Mouse (Mus musculus) MEL (cell line): ENCODE results near the gene Exoc4. TPM values are rescaled to one million over a fixed set of nuclear protein-coding genes. Genes with fewer than 3 reads are reported as not detected.

Experiments used
- DNase-seq: peaks from one replicate; pipeline ENCODE4 v3.0.0; 2011; ENCODE audit warnings: low read depth, low spot score
- H3K27ac ChIP-seq: 2 replicates; pipeline ENCODE4 v1.5.1; 2012; ENCODE audit warnings: low read depth, mild to moderate bottlenecking, control low read depth, low read length, moderate library complexity; ENCODE audit not compliant: control insufficient read depth
- H3K27me3 ChIP-seq, 2 experiments: fragments of 150-350 bp in 1 of 2; sonication (generic) in 1 of 2; 2 replicates each; pipeline ENCODE4 v1.6.1; 2012; ENCODE audit warnings: low read length in 2 of 2, mild to moderate bottlenecking in 2 of 2, improper control_type of control experiment in 1 of 2, moderate library complexity in 1 of 2; ENCODE audit not compliant: insufficient read depth in 2 of 2, control insufficient read depth in 1 of 2
- H3K36me3 ChIP-seq, 2 experiments: 2 replicates each; pipeline ENCODE4 v1.6.1; 2012 to 2014; ENCODE audit warnings: low read length in 2 of 2, improper control_type of control experiment in 1 of 2, inconsistent platforms in 1 of 2, mild to moderate bottlenecking in 1 of 2; ENCODE audit not compliant: insufficient read depth in 2 of 2, control insufficient read depth in 1 of 2
- H3K4me1 ChIP-seq, 2 experiments: fragments of 150-350 bp in 1 of 2; sonication (generic) in 1 of 2; 2 replicates each; pipeline ENCODE4 v1.6.1; 2012; ENCODE audit warnings: low read length in 2 of 2, improper control_type of control experiment in 1 of 2, mild to moderate bottlenecking in 1 of 2; ENCODE audit not compliant: insufficient read depth in 2 of 2, control insufficient read depth in 1 of 2
- H3K4me3 ChIP-seq, 2 experiments: fragments of 150-350 bp in 1 of 2; sonication (generic) in 1 of 2; 2 replicates each; pipeline ENCODE4 v1.5.1; 2012; ENCODE audit warnings: low read depth in 2 of 2, low read length in 2 of 2, mild to moderate bottlenecking in 2 of 2, moderate library complexity in 2 of 2, control low read depth in 1 of 2, improper control_type of control experiment in 1 of 2; ENCODE audit not compliant: control insufficient read depth in 1 of 2, insufficient read depth in 1 of 2
- H3K79me2 ChIP-seq: 2 replicates; pipeline ENCODE4 v1.6.1; 2012; ENCODE audit warnings: mild to moderate bottlenecking, low read length, moderate library complexity; ENCODE audit not compliant: control insufficient read depth, poor library complexity, insufficient read depth
- H3K9ac ChIP-seq: 2 replicates; pipeline ENCODE4 v1.6.1; 2012; ENCODE audit warnings: low read depth, mild to moderate bottlenecking, control low read depth, low read length, moderate library complexity; ENCODE audit not compliant: control insufficient read depth, poor library complexity, severe bottlenecking
- H3K9me3 ChIP-seq: fragments of 150-350 bp; sonication (generic); replicated peaks from 2 replicates; pipeline ENCODE4 v1.6.1; 2012; ENCODE audit warnings: mild to moderate bottlenecking, low read length, improper control_type of control experiment, moderate library complexity; ENCODE audit not compliant: insufficient read depth
- BHLHE40 ChIP-seq: IDR thresholded peaks from 2 replicates; pipeline ENCODE4 v1.6.1; 2012; ENCODE audit warnings: low read depth, mild to moderate bottlenecking, inconsistent platforms, low read length, improper control_type of control experiment, borderline replicate concordance
- CHD2 ChIP-seq: IDR thresholded peaks from 2 replicates; pipeline ENCODE4 v1.6.1; 2011; ENCODE audit warnings: low read length, improper control_type of control experiment
- E2F4 ChIP-seq: IDR thresholded peaks from 2 replicates; pipeline ENCODE4 v1.6.1; 2011; ENCODE audit warnings: low read depth, low read length, improper control_type of control experiment, borderline replicate concordance
- ELF1 ChIP-seq: IDR thresholded peaks from 2 replicates; pipeline ENCODE4 v1.6.1; 2014; ENCODE audit warnings: low read depth, mild to moderate bottlenecking, inconsistent platforms, low read length, improper control_type of control experiment, moderate library complexity
- EP300 ChIP-seq, 2 experiments: IDR thresholded peaks; 2 replicates each; pipeline ENCODE4 v1.6.1; 2011; ENCODE audit warnings: improper control_type of control experiment in 2 of 2, low read length in 2 of 2, low read depth in 1 of 2, mild to moderate bottlenecking in 1 of 2
- ETS1 ChIP-seq: IDR thresholded peaks from 2 replicates; pipeline ENCODE4 v1.6.1; 2012; ENCODE audit warnings: low read depth, mild to moderate bottlenecking, inconsistent platforms, low read length, improper control_type of control experiment, moderate library complexity
- GABPA ChIP-seq: IDR thresholded peaks from 2 replicates; pipeline ENCODE4 v1.6.1; 2012; ENCODE audit warnings: low read depth, mild to moderate bottlenecking, inconsistent platforms, low read length, improper control_type of control experiment, moderate library complexity
- GATA1 ChIP-seq: IDR thresholded peaks from 2 replicates; pipeline ENCODE4 v1.6.1; 2011; ENCODE audit warnings: low read depth, low read length, improper control_type of control experiment
- HCFC1 ChIP-seq: IDR thresholded peaks from 2 replicates; pipeline ENCODE4 v1.6.1; 2012; ENCODE audit warnings: low read depth, mild to moderate bottlenecking, inconsistent platforms, low read length, improper control_type of control experiment, moderate library complexity
- JUND ChIP-seq: IDR thresholded peaks from 2 replicates; pipeline ENCODE4 v1.6.1; 2011; ENCODE audit warnings: low read depth, mild to moderate bottlenecking, improper control_type of control experiment, low read length
- MAFK ChIP-seq: IDR thresholded peaks from 2 replicates; pipeline ENCODE4 v1.6.1; 2011; ENCODE audit warnings: low read depth, mild to moderate bottlenecking, low read length, improper control_type of control experiment, borderline replicate concordance
- MXI1 ChIP-seq: IDR thresholded peaks from 2 replicates; pipeline ENCODE4 v1.6.1; 2011; ENCODE audit warnings: mild to moderate bottlenecking, low read depth, low read length, improper control_type of control experiment
- MYB ChIP-seq: IDR thresholded peaks from 2 replicates; pipeline ENCODE4 v1.6.1; 2011; ENCODE audit warnings: mild to moderate bottlenecking, low read depth, low read length, improper control_type of control experiment
- MYC ChIP-seq: IDR thresholded peaks from 2 replicates; pipeline ENCODE4 v1.6.1; 2011; ENCODE audit warnings: low read depth, mild to moderate bottlenecking, low read length, improper control_type of control experiment, moderate library complexity
- NELFE ChIP-seq: IDR thresholded peaks from 2 replicates; pipeline ENCODE4 v1.6.1; 2011; ENCODE audit warnings: low read depth, low read length, improper control_type of control experiment
- POLR2AphosphoS5 ChIP-seq: IDR thresholded peaks from 2 replicates; pipeline ENCODE4 v1.6.1; 2012; ENCODE audit warnings: low read depth, borderline replicate concordance, mild to moderate bottlenecking, inconsistent platforms, low read length, moderate library complexity, mixed read lengths
- RCOR1 ChIP-seq: IDR thresholded peaks from 2 replicates; pipeline ENCODE4 v1.6.1; 2012; ENCODE audit warnings: low read depth, mild to moderate bottlenecking, inconsistent platforms, low read length, improper control_type of control experiment
- SIN3A ChIP-seq: IDR thresholded peaks from 2 replicates; pipeline ENCODE4 v1.6.1; 2012; ENCODE audit warnings: low read length, improper control_type of control experiment, inconsistent platforms
- SMC3 ChIP-seq: IDR thresholded peaks from 2 replicates; pipeline ENCODE4 v1.6.1; 2011; ENCODE audit warnings: low read depth, low read length, improper control_type of control experiment
- TAL1 ChIP-seq: IDR thresholded peaks from 2 replicates; pipeline ENCODE4 v1.6.1; 2012; ENCODE audit warnings: mild to moderate bottlenecking, inconsistent platforms, low read length, moderate library complexity, mixed read lengths
- TBP ChIP-seq: IDR thresholded peaks from 2 replicates; pipeline ENCODE4 v1.8.0; 2011; ENCODE audit warnings: low read depth, low read length, improper control_type of control experiment
- TCF12 ChIP-seq: IDR thresholded peaks from 2 replicates; pipeline ENCODE4 v1.6.1; 2014; ENCODE audit warnings: low read depth, mild to moderate bottlenecking, inconsistent platforms, low read length, improper control_type of control experiment, moderate library complexity
- USF1 ChIP-seq: IDR thresholded peaks from 2 replicates; pipeline ENCODE4 v1.6.1; 2014; ENCODE audit warnings: low read depth, mild to moderate bottlenecking, inconsistent platforms, low read length, improper control_type of control experiment, moderate library complexity
- ZNF384 ChIP-seq: IDR thresholded peaks from 2 replicates; pipeline ENCODE4 v1.6.1; 2012; ENCODE audit warnings: low read depth, mild to moderate bottlenecking, inconsistent platforms, low read length, improper control_type of control experiment
- polyA plus RNA-seq, 2 experiments: library from polyadenylated mRNA; stranded (reverse) in 1 of 2; unstranded in 1 of 2; fragments of >175 nt in 1 of 2; fragments of >200 nt in 1 of 2; gene quantifications; 2 replicates each; pipeline versions ENCODE4 v1.2.1 to v1.2.4; 2012; ENCODE audit warnings: low replicate concordance in 2 of 2, low read depth in 1 of 2; ENCODE audit not compliant: insufficient read length in 2 of 2, insufficient read depth in 1 of 2, missing spikeins in 1 of 2
- total RNA-seq: library from RNA; depleted of rRNA; stranded (reverse); fragments of 300-350 nt; gene quantifications from 2 replicates; pipeline ENCODE4 v1.2.3, GENCODE M21; 2012

Gene Exoc4
- total and polyA plus RNA-seq, 3 experiments: 16.4 to 22.6 TPM; not detected in 1

GRCm38 (mm10) chr6:33859049-33859448 lies 610.2 kb downstream of the Exoc4 start:
- Histone ChIP-seq H3K4me1 (no peaks in the 10 kb centered on the region), H3K9ac (no peak overlapping the region), H3K79me2 (no peaks in the 10 kb centered on the region), H3K27ac (no peak overlapping the region), H3K9me3 (no peaks in the 10 kb centered on the region), H3K4me3 (no peak overlapping the region), H3K36me3 (no peaks in the 10 kb centered on the region), H3K27me3 (no peaks in the 10 kb centered on the region)
- TF ChIP-seq BHLHE40 (no peak), EP300 (IDR thresholded peaks at IDR 0.05; ENCODE audit: low read depth in 1 of 2, low read length in 2 of 2) (no peak), TCF12 (no peak), MXI1 (no peak), USF1 (no peak), ZNF384 (no peak), SIN3A (no peak), E2F4 (no peak), GABPA (no peak), CHD2 (no peak), GATA1 (no peak), NELFE (no peak), ELF1 (no peak), JUND (no peak), MAFK (no peak), TBP (no peak), TAL1 (no peak), SMC3 (no peak)
- DNase-seq: no peak

- peaks cover 3 to 11% of the 10 kb centered on the region in 2 experiments; a peak in 3 of 4 replicates for H3K4me1 ChIP-seq
- TF ChIP-seq E2F4 (no peak), EP300 (IDR thresholded peaks at IDR 0.05; ENCODE audit: low read depth in 1 of 2, low read length in 2 of 2) (peak; percentile 92 to 93), HCFC1 (no peak), POLR2AphosphoS5 (no peak), NELFE (no peak), MAFK (no peak; the same call in 1 of the 2 replicates), ETS1 (peak; percentile 70), GATA1 (peak; percentile 93), SIN3A (no peak), TBP (no peak), SMC3 (no peak), MYB (peak; percentile 62; the same call in 1 of the 2 replicates), MYC (no peak), ZNF384 (no peak), TCF12 (peak; percentile 66), RCOR1 (peak; percentile 92)
- TF ChIP-seq, all 39 proteins: peak for 6
- peaks cover 0 to 31% of the 10 kb centered on the region in 2 experiments; a peak in 2 of 4 replicates for H3K36me3 ChIP-seq
Measured at GRCm38 (mm10) chr6:33865752-33866151, 616.9 kb downstream of the Exoc4 start.

More at GRCm38 (mm10) chr6:33865752-33866151, 616.9 kb downstream of the Exoc4 start:
- Histone ChIP-seq H3K9ac (no peak overlapping the region), H3K79me2 (no peaks in the 10 kb centered on the region), H3K27me3 (no peaks in the 10 kb centered on the region), H3K4me3 (no peak overlapping the region), H3K27ac (peak overlapping the region; percentile 53; the same call in 1 of the 2 replicates), H3K9me3 (no peaks in the 10 kb centered on the region)
- peak; percentile 78 for DNase-seq
